Mouse (Mus musculus) liver, postnatal 0 days (tissue): ENCODE data around the gene Olfr371.

Experiments
- CTCF ChIP-seq: sonication (generic); IDR thresholded peaks from 2 replicates; pipeline ENCODE4 v1.5.1; 2016; ENCODE audit warnings: antibody characterized with exemption, low read depth
- EP300 ChIP-seq: IDR thresholded peaks from 2 replicates; pipeline ENCODE4 v1.6.1; 2016; ENCODE audit warnings: antibody characterized with exemption, low read depth, mild to moderate bottlenecking

GRCm38 (mm10) chr8:85220992-85221391 lies 4.8 kb upstream of the Olfr371 start:
- TF ChIP-seq CTCF = no peak
- 0 out of 2 replicates have a peak, but pooled peaks have one; percentile 6 for TF ChIP-seq EP300
